Mouse (Mus musculus): ENCODE data around the gene Cdh1. TPM values are rescaled to one million over a fixed set of nuclear protein-coding genes. Genes with fewer than 3 reads are reported as not detected.
"Not testable (repeated sequence)": the region's sequence is repeated elsewhere in the genome, so short reads cannot be mapped to it uniquely, and the experiment has no call there.

Cdh1 gene
- polyA plus RNA-seq, 1 experiment from 2014 or later = 6.4 TPM

GRCm38 (mm10) chr8:106606121-106606520 lies 3.0 kb downstream of the Cdh1 start:
- Histone ChIP-seq H3K27me3 (ENCODE audit: control insufficient read depth, insufficient read depth, low read length) (peaks cover 39% of the 10 kb centered on the region), H3K4me2 (no peak overlapping the region), H3K9me3 (ENCODE audit: control insufficient read depth, low read length) (no peaks in the 10 kb centered on the region), H3K36me3 (ENCODE audit: control insufficient read depth, insufficient read depth, low read length) (no peaks in the 10 kb centered on the region), H3K27ac (ENCODE audit: low read depth, low read length) (no peak overlapping the region), H3K9ac (ENCODE audit: low read length) (no peak overlapping the region), H3K4me1 (ENCODE audit: control insufficient read depth, insufficient read depth, low read length) (peaks cover 13% of the 10 kb centered on the region), H3K4me3 (ENCODE audit: low read depth, low read length) (no peak overlapping the region)
- DNase-seq (ENCODE audit: low spot score, missing footprints) = no peak
- 44% methylated on average over 4 of the region's 4 CpGs for whole genome bisulfite sequencing
- ATAC-seq (ENCODE audit: low FRiP score) = no peak

GRCm38 (mm10) chr8:106606601-106607145 lies 3.5 kb downstream of the Cdh1 start:
- H3K4me3 ChIP-seq (ENCODE audit: low read depth, low read length) = no peak overlapping the region
- WGBS = 36% methylated on average over 15 of the region's 15 CpGs
- DNase-seq (ENCODE audit: low spot score, missing footprints) (no peak), ATAC-seq (ENCODE audit: low FRiP score) (no peak)
- H3K36me3 ChIP-seq (ENCODE audit: control insufficient read depth, insufficient read depth, low read length) = no peaks in the 10 kb centered on the region
- H3K9me3 ChIP-seq (ENCODE audit: control insufficient read depth, low read length) = no peaks in the 10 kb centered on the region
- H3K27me3 ChIP-seq (ENCODE audit: control insufficient read depth, insufficient read depth, low read length) = peaks cover 39% of the 10 kb centered on the region
- no peak overlapping the region for H3K27ac ChIP-seq (ENCODE audit: low read depth, low read length)
- H3K4me2 ChIP-seq = no peak overlapping the region
- H3K9ac ChIP-seq (ENCODE audit: low read length) = no peak overlapping the region
- H3K4me1 ChIP-seq (ENCODE audit: control insufficient read depth, insufficient read depth, low read length) = peaks cover 13% of the 10 kb centered on the region

- peaks cover 29% of the 10 kb centered on the region for H3K27me3 ChIP-seq (ENCODE audit: control insufficient read depth, insufficient read depth, low read length)
These were observed 4.6 kb downstream of the Cdh1 start for GRCm38 (mm10) chr8:106607783-106608182.

GRCm38 (mm10) chr8:106608425-106608824 lies 5.3 kb downstream of the Cdh1 start:
- Histone ChIP-seq H3K9me3 (ENCODE audit: control insufficient read depth, low read length) (no peaks in the 10 kb centered on the region), H3K4me2 (no peak overlapping the region), H3K36me3 (ENCODE audit: control insufficient read depth, insufficient read depth, low read length) (no peaks in the 10 kb centered on the region), H3K27ac (ENCODE audit: low read depth, low read length) (no peak overlapping the region), H3K4me3 (ENCODE audit: low read depth, low read length) (no peak overlapping the region), H3K9ac (ENCODE audit: low read length) (no peak overlapping the region), H3K27me3 (ENCODE audit: control insufficient read depth, insufficient read depth, low read length) (peaks cover 23% of the 10 kb centered on the region), H3K4me1 (ENCODE audit: control insufficient read depth, insufficient read depth, low read length) (peaks cover 8% of the 10 kb centered on the region)
- 64% methylated on average over 3 of the region's 3 CpGs for WGBS
- DNase-seq (ENCODE audit: low spot score, missing footprints) (no peak), ATAC-seq (ENCODE audit: low FRiP score) (no peak)

More at GRCm38 (mm10) chr8:106607783-106608182, 4.6 kb downstream of the Cdh1 start:
- not testable (repeated sequence) for H3K4me3 ChIP-seq (ENCODE audit: low read depth, low read length); H3K27ac ChIP-seq (ENCODE audit: low read depth, low read length); H3K36me3 ChIP-seq (ENCODE audit: control insufficient read depth, insufficient read depth, low read length); H3K4me2 ChIP-seq; DNase-seq (ENCODE audit: low spot score, missing footprints); ATAC-seq (ENCODE audit: low FRiP score); H3K9me3 ChIP-seq (ENCODE audit: control insufficient read depth, low read length); H3K9ac ChIP-seq (ENCODE audit: low read length)
- H3K4me1 ChIP-seq (ENCODE audit: control insufficient read depth, insufficient read depth, low read length) = peaks cover 11% of the 10 kb centered on the region
- 89% methylated on average over 2 of the region's 4 CpGs for WGBS

GRCm38 (mm10) chr8:106609076-106609903 lies 6.1 kb downstream of the Cdh1 start:
- Histone ChIP-seq H3K27ac (ENCODE audit: low read depth, low read length) (no peak overlapping the region), H3K4me1 (ENCODE audit: control insufficient read depth, insufficient read depth, low read length) (no peaks in the 10 kb centered on the region), H3K9me3 (ENCODE audit: control insufficient read depth, low read length) (no peaks in the 10 kb centered on the region), H3K36me3 (ENCODE audit: control insufficient read depth, insufficient read depth, low read length) (no peaks in the 10 kb centered on the region), H3K27me3 (ENCODE audit: control insufficient read depth, insufficient read depth, low read length) (peaks cover 14% of the 10 kb centered on the region), H3K9ac (ENCODE audit: low read length) (no peak overlapping the region), H3K4me3 (ENCODE audit: low read depth, low read length) (no peak overlapping the region), H3K4me2 (no peak overlapping the region)
- ATAC-seq (ENCODE audit: low FRiP score) = no peak
- WGBS = 80% methylated on average over 7 of the region's 7 CpGs
- DNase-seq (ENCODE audit: low spot score, missing footprints) = no peak

GRCm38 (mm10) chr8:106610958-106611640 lies 7.9 kb downstream of the Cdh1 start:
- no peak for DNase-seq (ENCODE audit: low spot score, missing footprints)
- Histone ChIP-seq H3K4me2 (no peak overlapping the region), H3K27me3 (ENCODE audit: control insufficient read depth, insufficient read depth, low read length) (peaks cover under 1% of the 10 kb centered on the region; the same call in 1 of the 2 replicates), H3K27ac (ENCODE audit: low read depth, low read length) (no peak overlapping the region), H3K9ac (ENCODE audit: low read length) (no peak overlapping the region), H3K9me3 (ENCODE audit: control insufficient read depth, low read length) (no peaks in the 10 kb centered on the region), H3K4me3 (ENCODE audit: low read depth, low read length) (no peak overlapping the region), H3K36me3 (ENCODE audit: control insufficient read depth, insufficient read depth, low read length) (no peaks in the 10 kb centered on the region), H3K4me1 (ENCODE audit: control insufficient read depth, insufficient read depth, low read length) (no peaks in the 10 kb centered on the region)
- no peak for ATAC-seq (ENCODE audit: low FRiP score)
- 65% methylated on average over 9 of the region's 9 CpGs for WGBS

GRCm38 (mm10) chr8:106612047-106612446 lies 8.9 kb downstream of the Cdh1 start:
- no peak overlapping the region for H3K9ac ChIP-seq (ENCODE audit: low read length)
- H3K36me3 ChIP-seq (ENCODE audit: control insufficient read depth, insufficient read depth, low read length) = no peaks in the 10 kb centered on the region
- no peak overlapping the region for H3K4me2 ChIP-seq
- no peak for DNase-seq (ENCODE audit: low spot score, missing footprints)
- 84% methylated on average over 3 of the region's 3 CpGs for WGBS
- ATAC-seq (ENCODE audit: low FRiP score) = no peak
- H3K27ac ChIP-seq (ENCODE audit: low read depth, low read length) = no peak overlapping the region
- H3K9me3 ChIP-seq (ENCODE audit: control insufficient read depth, low read length) = no peaks in the 10 kb centered on the region
- no peaks in the 10 kb centered on the region for H3K27me3 ChIP-seq (ENCODE audit: control insufficient read depth, insufficient read depth, low read length)
- H3K4me3 ChIP-seq (ENCODE audit: low read depth, low read length) = no peak overlapping the region
- H3K4me1 ChIP-seq (ENCODE audit: control insufficient read depth, insufficient read depth, low read length) = peaks cover 1% of the 10 kb centered on the region; the same call in 1 of the 2 replicates

DNA sequence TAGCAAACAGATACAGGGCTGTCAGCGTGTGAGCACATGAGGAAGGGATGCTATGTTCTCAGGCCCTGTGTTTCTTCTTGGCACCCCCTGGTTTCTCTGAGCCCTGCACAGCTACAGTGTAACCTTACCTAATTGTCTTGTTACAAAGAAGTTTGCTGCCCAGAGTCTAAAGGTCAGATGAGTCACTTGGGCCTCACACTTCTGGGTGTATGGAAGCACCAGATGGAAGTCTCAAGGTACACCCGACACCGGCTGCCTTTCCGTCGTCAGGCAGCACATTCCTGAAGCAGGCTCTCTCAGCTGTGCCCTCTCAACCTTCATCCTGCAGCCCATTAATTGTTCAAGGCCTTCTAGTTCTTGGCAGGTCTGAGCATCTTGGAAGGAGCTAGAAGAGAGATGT lies 11.6 kb downstream of the Cdh1 start:
- 70% methylated on average over 5 of the region's 5 CpGs for WGBS

More for the DNA sequence above, 11.6 kb downstream of the Cdh1 start:
- DNase-seq (ENCODE audit: low spot score, missing footprints) (no peak), ATAC-seq (ENCODE audit: low FRiP score) (no peak)
- Histone ChIP-seq H3K9ac (ENCODE audit: low read length) (no peak overlapping the region), H3K4me3 (ENCODE audit: low read depth, low read length) (no peak overlapping the region), H3K36me3 (ENCODE audit: control insufficient read depth, insufficient read depth, low read length) (no peaks in the 10 kb centered on the region), H3K27me3 (ENCODE audit: control insufficient read depth, insufficient read depth, low read length) (no peaks in the 10 kb centered on the region), H3K4me1 (ENCODE audit: control insufficient read depth, insufficient read depth, low read length) (peaks cover 10% of the 10 kb centered on the region), H3K9me3 (ENCODE audit: control insufficient read depth, low read length) (no peaks in the 10 kb centered on the region), H3K27ac (ENCODE audit: low read depth, low read length) (no peak overlapping the region), H3K4me2 (no peak overlapping the region)
